Mouse (Mus musculus) stomach, postnatal 0 days (tissue): ENCODE results near the gene B4galt7. TPM values are rescaled to one million over a fixed set of nuclear protein-coding genes. Genes with fewer than 3 reads are reported as not detected.

Experiments used
- ATAC-seq: fragments of 200-750 bp; cut with Nextera tagmentation; 2 replicates; pipeline ENCODE4 v1.8.0; 2017; ENCODE audit not compliant: low FRiP score, low TSS enrichment
- DNase-seq: peaks from one replicate; pipeline ENCODE4 v3.0.0-alpha.2; 2016; ENCODE audit warnings: low spot score
- H3K27ac ChIP-seq: fragments of 300-500 bp; sonication (generic); replicated peaks from 2 replicates; pipeline ENCODE4 v1.5.1; 2014; ENCODE audit warnings: mild to moderate bottlenecking, control low read depth
- H3K27me3 ChIP-seq: fragments of 300-500 bp; sonication (generic); 2 replicates; pipeline ENCODE4 v1.6.1; 2014; ENCODE audit warnings: low read length; ENCODE audit not compliant: control insufficient read depth, insufficient read depth
- H3K36me3 ChIP-seq: fragments of 300-500 bp; sonication (generic); 2 replicates; pipeline ENCODE4 v1.6.1; 2014; ENCODE audit warnings: low read length, mixed read lengths; ENCODE audit not compliant: control insufficient read depth, insufficient read depth
- H3K4me1 ChIP-seq: fragments of 300-500 bp; sonication (generic); replicated peaks from 2 replicates; pipeline ENCODE4 v1.6.1; 2014; ENCODE audit warnings: antibody characterized with exemption; ENCODE audit not compliant: control insufficient read depth, insufficient read depth
- H3K4me2 ChIP-seq: fragments of 300-500 bp; sonication (generic); replicated peaks from 2 replicates; pipeline ENCODE4 v1.6.1; 2014; ENCODE audit warnings: low read depth, mild to moderate bottlenecking, control low read depth, moderate library complexity
- H3K4me3 ChIP-seq: fragments of 300-500 bp; sonication (generic); 2 replicates; pipeline ENCODE4 v1.5.1; 2014; ENCODE audit warnings: low read depth, low read length, control low read depth
- H3K9ac ChIP-seq: fragments of 300-500 bp; sonication (generic); 2 replicates; pipeline ENCODE4 v1.6.1; 2014; ENCODE audit warnings: mild to moderate bottlenecking, low read length, control low read depth, mixed read lengths
- H3K9me3 ChIP-seq: fragments of 300-500 bp; sonication (generic); 2 replicates; pipeline ENCODE4 v1.6.1; 2016; ENCODE audit warnings: low read length; ENCODE audit not compliant: control insufficient read depth
- CTCF ChIP-seq: IDR thresholded peaks from 2 replicates; pipeline ENCODE4 v1.5.1; 2016; ENCODE audit warnings: antibody characterized with exemption, low read depth, mild to moderate bottlenecking, moderate library complexity
- EP300 ChIP-seq: optimal IDR thresholded peaks from 2 replicates; pipeline ENCODE3; 2016; ENCODE audit warnings: antibody characterized with exemption
- WGBS: fragments of 180-500 bp; shearing (Covaris S2); extraction: QIAGEN DNeasy Blood & Tissue Kit; methylation state at CpG from one replicate; pipeline ENCODE4 v1.1.7; 2014; 5-methylcytosine and 5-hydroxymethylcytosine counted together
- polyA plus RNA-seq: library from polyadenylated mRNA; unstranded; fragments of >200 nt; fragmentation: Nextera tagmentation; extraction: Ambion mirVana; gene quantifications from 2 replicates; pipeline ENCODE4 v1.2.1, GENCODE M21; 2015

B4galt7 gene
- 15.9 and 16.0 TPM in 2 replicates for polyA plus RNA-seq

- WGBS: 7% methylated on average over 48 of the region's 51 CpGs
- Histone ChIP-seq H3K9me3 (no peaks in the 10 kb centered on the region), H3K36me3 (peaks cover 17% of the 10 kb centered on the region), H3K4me2 (peak within 1 kb of the TSS; percentile 84), H3K9ac (peak within 1 kb of the TSS; percentile 89), H3K27me3 (no peaks in the 10 kb centered on the region), H3K27ac (peak within 1 kb of the TSS; percentile 53; the same call in 1 of the 2 replicates), H3K4me3 (peak within 1 kb of the TSS; percentile 71), H3K4me1 (no peaks in the 10 kb centered on the region; the same call in 1 of the 2 replicates)
- peak; percentile 88 for ATAC-seq
- peak; percentile 92 for DNase-seq
- TF ChIP-seq EP300 (no peak), CTCF (peak; percentile 11; the same call in 1 of the 2 replicates)
Measured at GRCm38 (mm10) chr13:55599566-55600540, at the start of gene B4galt7. TSS of gene B4galt7 (plus strand) at chr13:55599896.

- no peaks in the 10 kb centered on the region for H3K27me3 ChIP-seq
Measured at GRCm38 (mm10) chr13:55555921-55556320, 43.8 kb upstream of the B4galt7 start.

GRCm38 (mm10) chr13:55557499-55557898 lies 42.2 kb upstream of the B4galt7 start:
- no peak overlapping the region for H3K4me2 ChIP-seq
- no peak for DNase-seq
- WGBS: 72% methylated on average over 6 of the region's 6 CpGs

More at GRCm38 (mm10) chr13:55555921-55556320, 43.8 kb upstream of the B4galt7 start:
- no peak overlapping the region for H3K4me3 ChIP-seq
- no peak overlapping the region for H3K4me2 ChIP-seq
- H3K27ac ChIP-seq: no peak overlapping the region
- H3K9ac ChIP-seq: no peak overlapping the region
- TF ChIP-seq EP300 (no peak), CTCF (no peak)
- DNase-seq: no peak
- no peaks in the 10 kb centered on the region for H3K4me1 ChIP-seq
- no peak for ATAC-seq
- H3K9me3 ChIP-seq: no peaks in the 10 kb centered on the region
- peaks cover 21% of the 10 kb centered on the region; the same call in 1 of the 2 replicates for H3K36me3 ChIP-seq
- WGBS: 84% methylated on average over 9 of the region's 9 CpGs

GRCm38 (mm10) chr13:55563266-55563879 lies 36.3 kb upstream of the B4galt7 start:
- DNase-seq (no peak), ATAC-seq (no peak)
- Histone ChIP-seq H3K36me3 (no peaks in the 10 kb centered on the region; the same call in 1 of the 2 replicates), H3K9me3 (no peaks in the 10 kb centered on the region), H3K4me2 (no peak overlapping the region), H3K4me1 (no peaks in the 10 kb centered on the region), H3K9ac (no peak overlapping the region), H3K27ac (no peak overlapping the region), H3K27me3 (no peaks in the 10 kb centered on the region), H3K4me3 (no peak overlapping the region)
- no peak for TF ChIP-seq EP300
- TF ChIP-seq CTCF: no peak
- WGBS: 75% methylated on average over 7 of the region's 7 CpGs

More at GRCm38 (mm10) chr13:55557499-55557898, 42.2 kb upstream of the B4galt7 start:
- Histone ChIP-seq H3K4me1 (no peaks in the 10 kb centered on the region), H3K9ac (no peak overlapping the region), H3K9me3 (no peaks in the 10 kb centered on the region), H3K27ac (no peak overlapping the region), H3K27me3 (no peaks in the 10 kb centered on the region), H3K36me3 (peaks cover 19% of the 10 kb centered on the region; the same call in 1 of the 2 replicates), H3K4me3 (no peak overlapping the region)
- no peak for ATAC-seq
- TF ChIP-seq EP300 (no peak), CTCF (no peak)

GRCm38 (mm10) chr13:55567001-55567400 lies 32.7 kb upstream of the B4galt7 start:
- Histone ChIP-seq H3K27ac (no peak overlapping the region), H3K36me3 (no peaks in the 10 kb centered on the region; the same call in 1 of the 2 replicates), H3K4me3 (no peak overlapping the region), H3K4me1 (peaks cover 4% of the 10 kb centered on the region; the same call in 1 of the 2 replicates), H3K9ac (no peak overlapping the region), H3K9me3 (no peaks in the 10 kb centered on the region), H3K27me3 (no peaks in the 10 kb centered on the region), H3K4me2 (no peak overlapping the region)
- WGBS: 81% methylated on average over 6 of the region's 6 CpGs
- no peak for DNase-seq
- ATAC-seq: no peak
- no peak for TF ChIP-seq EP300
- TF ChIP-seq CTCF: no peak
